Mouse (Mus musculus): Measurements from ENCODE around the gene Polr1b. TPM values are rescaled to one million over a fixed set of nuclear protein-coding genes. Genes with fewer than 3 reads are reported as not detected.

Gene Polr1b
- polyA plus RNA-seq, 1 experiment from 2014 or later = 19.4 TPM

GRCm38 (mm10) chr2:129129987-129130545 lies 29.3 kb downstream of the Polr1b start:
- 43% methylated on average over 18 of the region's 18 CpGs for WGBS
- ATAC-seq (ENCODE audit: insufficient read depth, low FRiP score, low TSS enrichment) = peak; percentile 63
- DNase-seq (ENCODE audit: low spot score) = peak; percentile 24
- no peaks in the 10 kb centered on the region for H3K27me3 ChIP-seq (ENCODE audit: control insufficient read depth, insufficient read depth, low read length)
- peaks cover 5% of the 10 kb centered on the region; the same call in 1 of the 2 replicates for H3K4me1 ChIP-seq (ENCODE audit: control insufficient read depth, insufficient read depth, low read length)
- no peaks in the 10 kb centered on the region for H3K9me3 ChIP-seq (ENCODE audit: control insufficient read depth, low read length)
- H3K36me3 ChIP-seq (ENCODE audit: control insufficient read depth, insufficient read depth, low read length) = peaks cover 15% of the 10 kb centered on the region
- peak overlapping the region; percentile 62 for H3K4me2 ChIP-seq (ENCODE audit: low read depth)
- peak overlapping the region; percentile 47 for H3K27ac ChIP-seq (ENCODE audit: low read depth, low read length)
- peak overlapping the region; percentile 59 for H3K4me3 ChIP-seq (ENCODE audit: low read depth, low read length)
- H3K9ac ChIP-seq (ENCODE audit: low read length) = peak overlapping the region; percentile 52

GRCm38 (mm10) chr2:129130776-129131175 lies 30.0 kb downstream of the Polr1b start:
- Histone ChIP-seq H3K36me3 (ENCODE audit: control insufficient read depth, insufficient read depth, low read length) (peaks cover 10% of the 10 kb centered on the region), H3K27ac (ENCODE audit: low read depth, low read length) (no peak overlapping the region), H3K27me3 (ENCODE audit: control insufficient read depth, insufficient read depth, low read length) (no peaks in the 10 kb centered on the region), H3K9me3 (ENCODE audit: control insufficient read depth, low read length) (no peaks in the 10 kb centered on the region), H3K9ac (ENCODE audit: low read length) (no peak overlapping the region), H3K4me1 (ENCODE audit: control insufficient read depth, insufficient read depth, low read length) (peaks cover 5% of the 10 kb centered on the region; the same call in 1 of the 2 replicates), H3K4me3 (ENCODE audit: low read depth, low read length) (no peak overlapping the region), H3K4me2 (ENCODE audit: low read depth) (no peak overlapping the region)
- no peak for DNase-seq (ENCODE audit: low spot score)
- 90% methylated on average over 2 of the region's 2 CpGs for WGBS
- no peak for ATAC-seq (ENCODE audit: insufficient read depth, low FRiP score, low TSS enrichment)

GRCm38 (mm10) chr2:129132231-129132630 lies 31.4 kb downstream of the Polr1b start:
- no peak overlapping the region for H3K27ac ChIP-seq (ENCODE audit: low read depth, low read length)
- H3K36me3 ChIP-seq (ENCODE audit: control insufficient read depth, insufficient read depth, low read length) = peaks cover 9% of the 10 kb centered on the region
- no peaks in the 10 kb centered on the region for H3K27me3 ChIP-seq (ENCODE audit: control insufficient read depth, insufficient read depth, low read length)
- WGBS = 97% methylated on average over 7 of the region's 7 CpGs
- peaks cover 5% of the 10 kb centered on the region; the same call in 1 of the 2 replicates for H3K4me1 ChIP-seq (ENCODE audit: control insufficient read depth, insufficient read depth, low read length)
- H3K9me3 ChIP-seq (ENCODE audit: control insufficient read depth, low read length) = no peaks in the 10 kb centered on the region
- H3K4me3 ChIP-seq (ENCODE audit: low read depth, low read length) = no peak overlapping the region
- DNase-seq (ENCODE audit: low spot score) (no peak), ATAC-seq (ENCODE audit: insufficient read depth, low FRiP score, low TSS enrichment) (no peak)
- no peak overlapping the region for H3K4me2 ChIP-seq (ENCODE audit: low read depth)
- no peak overlapping the region for H3K9ac ChIP-seq (ENCODE audit: low read length)

- Histone ChIP-seq H3K27me3 (ENCODE audit: control insufficient read depth, insufficient read depth, low read length) (no peaks in the 10 kb centered on the region), H3K4me3 (ENCODE audit: low read depth, low read length) (no peak overlapping the region), H3K9me3 (ENCODE audit: control insufficient read depth, low read length) (no peaks in the 10 kb centered on the region), H3K4me1 (ENCODE audit: control insufficient read depth, insufficient read depth, low read length) (peaks cover 5% of the 10 kb centered on the region; the same call in 1 of the 2 replicates), H3K27ac (ENCODE audit: low read depth, low read length) (no peak overlapping the region), H3K36me3 (ENCODE audit: control insufficient read depth, insufficient read depth, low read length) (peaks cover 9% of the 10 kb centered on the region), H3K4me2 (ENCODE audit: low read depth) (no peak overlapping the region), H3K9ac (ENCODE audit: low read length) (no peak overlapping the region)
- ATAC-seq (ENCODE audit: insufficient read depth, low FRiP score, low TSS enrichment) (no peak), DNase-seq (ENCODE audit: low spot score) (no peak)
- 95% methylated on average over 14 of the region's 14 CpGs for WGBS
Observed at GRCm38 (mm10) chr2:129133006-129133805, 32.4 kb downstream of the Polr1b start.

- no peaks in the 10 kb centered on the region for H3K27me3 ChIP-seq (ENCODE audit: control insufficient read depth, insufficient read depth, low read length)
- DNase-seq (ENCODE audit: low spot score) (no peak), ATAC-seq (ENCODE audit: insufficient read depth, low FRiP score, low TSS enrichment) (no peak)
- no peaks in the 10 kb centered on the region for H3K36me3 ChIP-seq (ENCODE audit: control insufficient read depth, insufficient read depth, low read length)
- no peak overlapping the region for H3K4me2 ChIP-seq (ENCODE audit: low read depth)
- 89% methylated on average over 10 of the region's 10 CpGs for WGBS
- H3K27ac ChIP-seq (ENCODE audit: low read depth, low read length) = no peak overlapping the region
- no peaks in the 10 kb centered on the region for H3K4me1 ChIP-seq (ENCODE audit: control insufficient read depth, insufficient read depth, low read length)
- no peak overlapping the region for H3K4me3 ChIP-seq (ENCODE audit: low read depth, low read length)
- H3K9me3 ChIP-seq (ENCODE audit: control insufficient read depth, low read length) = no peaks in the 10 kb centered on the region
- no peak overlapping the region for H3K9ac ChIP-seq (ENCODE audit: low read length)
Observed at GRCm38 (mm10) chr2:129139906-129140305, 39.1 kb downstream of the Polr1b start.

- Histone ChIP-seq H3K27me3 (ENCODE audit: control insufficient read depth, insufficient read depth, low read length) (no peaks in the 10 kb centered on the region), H3K4me3 (ENCODE audit: low read depth, low read length) (no peak overlapping the region), H3K4me2 (ENCODE audit: low read depth) (no peak overlapping the region), H3K27ac (ENCODE audit: low read depth, low read length) (no peak overlapping the region), H3K36me3 (ENCODE audit: control insufficient read depth, insufficient read depth, low read length) (no peaks in the 10 kb centered on the region), H3K9ac (ENCODE audit: low read length) (no peak overlapping the region), H3K9me3 (ENCODE audit: control insufficient read depth, low read length) (no peaks in the 10 kb centered on the region), H3K4me1 (ENCODE audit: control insufficient read depth, insufficient read depth, low read length) (no peaks in the 10 kb centered on the region)
- 43% methylated on average over 2 of the region's 2 CpGs for WGBS
- no peak for ATAC-seq (ENCODE audit: insufficient read depth, low FRiP score, low TSS enrichment)
- peak; percentile 17 for DNase-seq (ENCODE audit: low spot score)
Observed at GRCm38 (mm10) chr2:129148836-129149235, 48.0 kb downstream of the Polr1b start.

GRCm38 (mm10) chr2:129150386-129150785 lies 49.6 kb downstream of the Polr1b start:
- H3K4me2 ChIP-seq (ENCODE audit: low read depth) = no peak overlapping the region
- H3K9ac ChIP-seq (ENCODE audit: low read length) = no peak overlapping the region
- H3K9me3 ChIP-seq (ENCODE audit: control insufficient read depth, low read length) = no peaks in the 10 kb centered on the region
- H3K27me3 ChIP-seq (ENCODE audit: control insufficient read depth, insufficient read depth, low read length) = no peaks in the 10 kb centered on the region
- H3K4me1 ChIP-seq (ENCODE audit: control insufficient read depth, insufficient read depth, low read length) = no peaks in the 10 kb centered on the region
- H3K36me3 ChIP-seq (ENCODE audit: control insufficient read depth, insufficient read depth, low read length) = no peaks in the 10 kb centered on the region
- H3K4me3 ChIP-seq (ENCODE audit: low read depth, low read length) = no peak overlapping the region
- ATAC-seq (ENCODE audit: insufficient read depth, low FRiP score, low TSS enrichment) (no peak), DNase-seq (ENCODE audit: low spot score) (no peak)
- H3K27ac ChIP-seq (ENCODE audit: low read depth, low read length) = no peak overlapping the region
- 84% methylated on average over 5 of the region's 5 CpGs for WGBS

- 93% methylated on average over 9 of the region's 9 CpGs for WGBS
- ATAC-seq (ENCODE audit: insufficient read depth, low FRiP score, low TSS enrichment) = no peak
- no peak overlapping the region for H3K27ac ChIP-seq (ENCODE audit: low read depth, low read length)
Observed at GRCm38 (mm10) chr2:129151111-129151510, 50.3 kb downstream of the Polr1b start.

GRCm38 (mm10) chr2:129152751-129153150 lies 52.0 kb downstream of the Polr1b start:
- Histone ChIP-seq H3K4me3 (ENCODE audit: low read depth, low read length) (no peak overlapping the region), H3K4me2 (ENCODE audit: low read depth) (no peak overlapping the region), H3K27ac (ENCODE audit: low read depth, low read length) (no peak overlapping the region), H3K9ac (ENCODE audit: low read length) (no peak overlapping the region), H3K4me1 (ENCODE audit: control insufficient read depth, insufficient read depth, low read length) (no peaks in the 10 kb centered on the region), H3K9me3 (ENCODE audit: control insufficient read depth, low read length) (no peaks in the 10 kb centered on the region), H3K36me3 (ENCODE audit: control insufficient read depth, insufficient read depth, low read length) (no peaks in the 10 kb centered on the region), H3K27me3 (ENCODE audit: control insufficient read depth, insufficient read depth, low read length) (no peaks in the 10 kb centered on the region)
- ATAC-seq (ENCODE audit: insufficient read depth, low FRiP score, low TSS enrichment) = no peak
- no peak for DNase-seq (ENCODE audit: low spot score)
- WGBS = 87% methylated on average over 1 of the region's 1 CpGs

More at GRCm38 (mm10) chr2:129151111-129151510, 50.3 kb downstream of the Polr1b start:
- Histone ChIP-seq H3K4me3 (ENCODE audit: low read depth, low read length) (no peak overlapping the region), H3K4me1 (ENCODE audit: control insufficient read depth, insufficient read depth, low read length) (no peaks in the 10 kb centered on the region), H3K27me3 (ENCODE audit: control insufficient read depth, insufficient read depth, low read length) (no peaks in the 10 kb centered on the region), H3K9ac (ENCODE audit: low read length) (no peak overlapping the region), H3K4me2 (ENCODE audit: low read depth) (no peak overlapping the region), H3K9me3 (ENCODE audit: control insufficient read depth, low read length) (no peaks in the 10 kb centered on the region), H3K36me3 (ENCODE audit: control insufficient read depth, insufficient read depth, low read length) (no peaks in the 10 kb centered on the region)
- no peak for DNase-seq (ENCODE audit: low spot score)
